Mouse (Mus musculus) liver, embryonic 14.5 days (tissue): ENCODE measurements around the gene Impdh2. TPM values are rescaled to one million over a fixed set of nuclear protein-coding genes. Genes with fewer than 3 reads are reported as not detected.

Source experiments
- ATAC-seq: fragments of 200-750 bp; cut with Nextera tagmentation; 2 replicates; pipeline ENCODE4 v1.8.0; 2017; ENCODE audit warnings: moderate number of reproducible peaks, mild to moderate bottlenecking, moderate library complexity; ENCODE audit not compliant: insufficient read depth
- DNase-seq, 3 experiments: peaks; one replicate each; pipeline ENCODE4 v3.0.0-alpha.2; 2012 to 2013; ENCODE audit warnings: low read depth in 3 of 3, low spot score in 3 of 3
- H3K27ac ChIP-seq: fragments of 300-500 bp; sonication (generic); 2 replicates; pipeline ENCODE4 v1.5.1; 2014; ENCODE audit warnings: moderate library complexity, mild to moderate bottlenecking, control low read depth, inconsistent platforms
- H3K27me3 ChIP-seq: fragments of 300-500 bp; sonication (generic); 2 replicates; pipeline ENCODE4 v1.6.1; 2014; ENCODE audit warnings: mild to moderate bottlenecking, low read length, moderate library complexity; ENCODE audit not compliant: control insufficient read depth, insufficient read depth
- H3K36me3 ChIP-seq: fragments of 300-500 bp; sonication (generic); replicated peaks from 2 replicates; pipeline ENCODE4 v1.6.1; 2014; ENCODE audit warnings: low read depth; ENCODE audit not compliant: control insufficient read depth, insufficient read depth
- H3K4me1 ChIP-seq, 2 experiments: fragments of 200-500 bp in 1 of 2; fragments of 300-500 bp in 1 of 2; sonication (generic) in 1 of 2; replicated peaks; 2 replicates each; pipeline ENCODE4 v1.6.1; 2012 to 2014; ENCODE audit warnings: antibody characterized with exemption in 1 of 2, inconsistent platforms in 1 of 2, low read length in 1 of 2; ENCODE audit not compliant: control insufficient read depth in 2 of 2, insufficient read depth in 2 of 2
- H3K4me2 ChIP-seq: fragments of 300-500 bp; sonication (generic); 2 replicates; pipeline ENCODE4 v1.6.1; 2014; ENCODE audit warnings: low read depth, mild to moderate bottlenecking, control low read depth, moderate library complexity
- H3K4me3 ChIP-seq, 2 experiments: fragments of 200-500 bp in 1 of 2; fragments of 300-500 bp in 1 of 2; sonication (generic) in 1 of 2; 2 replicates each; pipeline ENCODE4 v1.5.1; 2012 to 2014; ENCODE audit warnings: low read depth in 2 of 2, low read length in 2 of 2, mild to moderate bottlenecking in 2 of 2, control low read depth in 1 of 2, inconsistent platforms in 1 of 2, moderate library complexity in 1 of 2; ENCODE audit not compliant: insufficient read depth in 1 of 2
- H3K9ac ChIP-seq: fragments of 300-500 bp; sonication (generic); replicated peaks from 2 replicates; pipeline ENCODE4 v1.6.1; 2014; ENCODE audit warnings: mild to moderate bottlenecking, control low read depth, moderate library complexity
- H3K9me3 ChIP-seq: fragments of 300-500 bp; sonication (generic); 2 replicates; pipeline ENCODE4 v1.6.1; 2016; ENCODE audit warnings: low read length, mixed read lengths; ENCODE audit not compliant: control insufficient read depth
- CTCF ChIP-seq: IDR thresholded peaks from 2 replicates; pipeline ENCODE4 v1.5.1; 2016; ENCODE audit warnings: antibody characterized with exemption, low read depth, control low read depth
- EP300 ChIP-seq: IDR thresholded peaks from 2 replicates; pipeline ENCODE4 v1.6.1; 2016; ENCODE audit warnings: antibody characterized with exemption, low read depth
- WGBS: fragments of 180-500 bp; shearing (Covaris S2); extraction: QIAGEN DNeasy Blood & Tissue Kit; methylation state at CpG from one replicate; pipeline ENCODE4 v1.1.7; 2014; ENCODE audit not compliant: insufficient replicate concordance; 5-methylcytosine and 5-hydroxymethylcytosine counted together
- polyA plus RNA-seq, 2 experiments: library from polyadenylated mRNA; depleted of rRNA in 1 of 2; stranded (reverse) in 1 of 2; unstranded in 1 of 2; fragments of >200 nt; fragmentation: Nextera tagmentation in 1 of 2; extraction: Ambion mirVana in 1 of 2; gene quantifications; 2 replicates each; pipeline versions ENCODE4 v1.2.1 to v1.2.3; 2012 to 2014

The Impdh2 gene
- polyA plus RNA-seq, 2 experiments: 104 to 117 TPM

DNA sequence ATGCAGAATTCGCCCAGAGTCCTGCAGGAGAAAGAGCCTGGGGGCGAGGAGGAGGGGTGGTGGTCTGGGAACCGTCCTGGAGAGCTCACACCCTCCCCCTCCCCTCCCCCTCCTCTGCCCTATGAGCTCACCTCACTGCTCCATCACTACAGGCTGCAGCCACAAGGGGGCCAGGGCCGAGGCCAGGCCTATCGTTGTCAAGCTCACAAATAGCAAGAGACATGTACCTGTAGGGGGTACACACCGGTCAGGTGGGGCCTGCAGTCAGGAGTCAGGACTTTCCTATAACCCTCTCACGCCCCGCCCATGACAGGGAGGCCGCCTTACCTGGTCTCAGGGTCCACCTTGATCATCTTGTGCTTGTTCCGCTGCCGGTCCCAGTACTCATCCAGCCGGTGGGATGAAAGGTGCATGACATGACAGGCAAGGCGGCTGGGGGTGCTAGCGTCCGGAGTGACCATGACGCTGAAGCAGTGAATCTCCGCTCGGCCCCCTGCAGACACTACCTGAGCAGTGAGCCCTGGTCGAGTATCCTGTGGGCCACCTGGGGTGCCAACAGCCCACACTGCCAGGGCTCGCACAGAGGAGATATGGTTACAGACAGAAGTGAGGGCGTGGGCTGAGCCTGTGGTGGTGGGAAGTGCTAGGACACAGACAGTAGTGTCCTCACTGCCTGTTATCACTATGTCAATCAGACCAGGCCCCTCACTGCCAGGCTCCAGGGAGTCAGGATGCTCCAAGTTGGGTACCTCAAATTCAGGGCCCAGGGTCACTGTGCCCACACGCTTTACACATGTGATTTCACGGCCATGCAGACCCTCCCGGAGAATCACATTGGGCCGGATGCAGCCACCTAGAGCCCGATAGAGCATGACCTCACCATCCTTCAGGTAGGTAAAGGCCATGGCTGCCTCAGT lies 13.9 kb downstream of the Impdh2 start:
- WGBS: 66% methylated on average over 26 of the region's 26 CpGs
- H3K27me3 ChIP-seq: no peaks in the 10 kb centered on the region
- H3K4me2 ChIP-seq: no peak overlapping the region
- peaks cover 3 to 13% of the 10 kb centered on the region in 2 experiments for H3K4me1 ChIP-seq
- TF ChIP-seq CTCF (peak; percentile 78), EP300 (no peak)
- no peaks in the 10 kb centered on the region for H3K9me3 ChIP-seq
- H3K9ac ChIP-seq: no peak overlapping the region
- H3K4me3 ChIP-seq: no peak overlapping the region
- H3K27ac ChIP-seq: no peak overlapping the region
- ATAC-seq (no peak), DNase-seq (no peak)
- H3K36me3 ChIP-seq: peaks cover 6% of the 10 kb centered on the region

DNA sequence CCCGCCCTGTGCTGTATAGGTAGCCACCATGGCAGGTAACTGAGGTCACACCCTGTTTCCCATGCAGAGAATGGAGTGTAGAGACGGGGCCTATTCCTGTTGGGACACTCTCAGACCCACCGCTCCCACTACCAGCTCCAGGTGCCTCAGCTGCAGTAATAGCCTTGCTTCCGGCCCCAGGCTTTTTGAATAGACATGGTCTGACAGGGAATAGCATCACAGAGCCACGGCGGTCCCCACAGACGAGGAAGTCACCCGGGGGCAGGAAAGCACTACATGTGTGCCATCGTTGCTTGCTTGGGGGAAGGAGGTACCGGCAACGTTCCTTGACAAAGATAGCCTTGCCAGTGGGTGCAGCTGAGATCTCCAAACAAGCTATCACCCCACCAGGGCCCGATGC lies 14.8 kb downstream of the Impdh2 start:
- ATAC-seq: no peak
- Histone ChIP-seq H3K4me3 (no peak overlapping the region), H3K9me3 (no peaks in the 10 kb centered on the region), H3K4me2 (no peak overlapping the region), H3K4me1 (peaks cover 3 to 15% of the 10 kb centered on the region in 2 experiments; a peak in 2 of 4 replicates), H3K27ac (no peak overlapping the region), H3K9ac (no peak overlapping the region), H3K36me3 (peaks cover 6% of the 10 kb centered on the region), H3K27me3 (no peaks in the 10 kb centered on the region)
- TF ChIP-seq EP300 (no peak), CTCF (no peak)
- DNase-seq: no peak
- 73% methylated on average over 12 of the region's 12 CpGs for WGBS

DNA sequence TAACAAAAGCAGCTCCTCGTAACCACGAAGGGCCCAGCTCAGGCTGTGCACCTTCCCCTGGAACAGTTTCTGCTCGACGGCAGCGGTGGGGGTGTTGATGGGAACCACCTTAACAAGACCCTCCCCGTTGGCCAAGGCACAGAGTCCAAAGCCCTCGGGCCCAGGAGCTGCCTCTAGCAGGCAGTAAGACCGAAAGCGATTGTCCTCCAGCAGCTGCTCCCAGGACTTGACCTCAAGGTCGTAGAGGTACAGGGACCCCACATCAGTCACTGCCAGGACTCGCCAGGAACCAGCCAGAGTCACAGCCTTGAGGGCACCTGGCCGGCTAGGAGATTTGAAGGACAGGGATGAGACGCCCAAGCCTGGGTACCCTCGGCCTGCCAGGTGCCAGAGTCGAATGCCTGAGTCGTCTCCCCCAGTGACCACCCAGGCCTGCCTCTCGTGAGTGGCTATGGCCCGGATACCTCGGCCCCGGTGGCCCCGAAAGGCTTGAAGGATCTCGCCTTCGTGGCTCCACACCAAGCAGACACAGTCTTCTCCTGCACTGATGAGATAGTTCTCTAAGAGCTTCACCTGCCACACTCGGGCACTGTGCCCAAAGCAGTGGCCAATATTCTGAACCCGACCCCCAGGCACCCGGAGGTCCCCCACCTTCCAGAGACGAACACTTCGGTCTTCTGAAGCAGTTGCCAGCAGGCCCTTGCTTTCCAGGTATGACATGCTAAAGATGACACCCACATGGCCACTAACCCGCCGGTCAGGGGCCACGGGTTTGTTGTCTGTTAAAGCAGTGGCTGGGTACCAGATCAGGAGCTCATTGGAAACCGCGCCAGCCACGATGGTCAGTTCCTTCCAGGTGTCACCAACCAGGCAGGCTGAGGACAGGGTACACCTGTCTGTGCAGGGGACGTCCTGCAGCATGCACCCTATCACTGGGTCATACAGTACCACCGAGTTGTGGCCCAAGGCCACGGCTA lies 15.5 kb downstream of the Impdh2 start:
- Histone ChIP-seq H3K27ac (no peak overlapping the region), H3K9ac (no peak overlapping the region), H3K4me3 (no peak overlapping the region), H3K27me3 (no peaks in the 10 kb centered on the region), H3K4me1 (peaks cover 3 to 15% of the 10 kb centered on the region in 2 experiments; a peak in 2 of 4 replicates), H3K4me2 (no peak overlapping the region), H3K36me3 (peaks cover 6% of the 10 kb centered on the region), H3K9me3 (no peaks in the 10 kb centered on the region)
- TF ChIP-seq CTCF: no peak
- no peak for TF ChIP-seq EP300
- no peak for ATAC-seq
- no peak for DNase-seq
- 78% methylated on average over 37 of the region's 37 CpGs for WGBS

DNA sequence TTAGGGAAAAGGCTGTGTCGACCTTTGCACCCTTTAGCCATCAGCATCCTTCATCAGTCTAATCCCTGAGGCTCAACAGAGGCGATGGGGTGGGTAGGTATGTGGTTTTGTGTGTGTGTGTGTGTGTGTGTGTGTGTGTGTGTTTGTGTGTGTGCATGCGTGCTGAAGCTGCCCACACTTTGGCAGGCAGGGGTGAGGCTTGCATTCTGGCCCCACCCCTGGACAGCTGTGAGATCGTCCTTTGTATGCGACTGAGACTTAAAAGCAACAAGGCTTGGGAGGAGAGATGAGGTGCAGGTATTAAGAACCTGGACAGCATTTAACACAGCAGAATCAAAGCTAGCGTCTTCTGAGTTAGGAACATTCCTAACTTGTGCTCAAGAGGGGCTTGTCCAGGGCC lies 16.9 kb downstream of the Impdh2 start:
- TF ChIP-seq EP300: no peak
- TF ChIP-seq CTCF: no peak
- no peaks in the 10 kb centered on the region for H3K9me3 ChIP-seq
- no peak overlapping the region for H3K9ac ChIP-seq
- peaks cover 3 to 13% of the 10 kb centered on the region in 2 experiments; a peak in 2 of 4 replicates for H3K4me1 ChIP-seq
- no peak overlapping the region for H3K27ac ChIP-seq
- WGBS: 65% methylated on average over 6 of the region's 6 CpGs
- no peak overlapping the region for H3K4me3 ChIP-seq
- H3K36me3 ChIP-seq: peaks cover 4% of the 10 kb centered on the region
- H3K4me2 ChIP-seq: no peak overlapping the region
- ATAC-seq (no peak), DNase-seq (no peak)
- H3K27me3 ChIP-seq: no peaks in the 10 kb centered on the region
